Mouse (Mus musculus): ENCODE data around the gene Ffar3.
"Not testable (repeated sequence)": the region's sequence is repeated elsewhere in the genome, so short reads cannot be mapped to it uniquely, and the experiment has no call there.

The Ffar3 gene

GRCm38 (mm10) chr7:30844676-30845297 is 11.2 kb downstream of the Ffar3 start:
- ATAC-seq (ENCODE audit: low TSS enrichment), result no peak

GRCm38 (mm10) chr7:30842092-30842491 is 13.9 kb downstream of the Ffar3 start:
- no peak for ATAC-seq (ENCODE audit: low TSS enrichment)

GRCm38 (mm10) chr7:30841379-30841778 is 14.6 kb downstream of the Ffar3 start:
- no peak for ATAC-seq (ENCODE audit: low TSS enrichment)

GRCm38 (mm10) chr7:30840306-30840705 is 15.7 kb downstream of the Ffar3 start:
- ATAC-seq (ENCODE audit: low TSS enrichment), result no peak

GRCm38 (mm10) chr7:30837277-30837676 is 18.7 kb downstream of the Ffar3 start:
- ATAC-seq (ENCODE audit: low TSS enrichment), result no peak

- not testable (repeated sequence) for ATAC-seq (ENCODE audit: low TSS enrichment)
These were observed 23.3 kb downstream of the Ffar3 start for GRCm38 (mm10) chr7:30832684-30833083.

- no peak for ATAC-seq (ENCODE audit: low TSS enrichment)
These were observed 23.7 kb downstream of the Ffar3 start for GRCm38 (mm10) chr7:30832261-30832660.

- no peak for ATAC-seq (ENCODE audit: low TSS enrichment)
These were observed 26.6 kb downstream of the Ffar3 start for GRCm38 (mm10) chr7:30829428-30829827.

- not testable (repeated sequence) for ATAC-seq (ENCODE audit: low TSS enrichment)
These were observed 27.1 kb downstream of the Ffar3 start for GRCm38 (mm10) chr7:30828871-30829270.

GRCm38 (mm10) chr7:30826660-30827059 is 29.3 kb downstream of the Ffar3 start:
- ATAC-seq (ENCODE audit: low TSS enrichment), result no peak

GRCm38 (mm10) chr7:30824306-30824705 is 31.7 kb downstream of the Ffar3 start:
- no peak for ATAC-seq (ENCODE audit: low TSS enrichment)

GRCm38 (mm10) chr7:30823675-30824074 is 32.3 kb downstream of the Ffar3 start, which contains the start of gene Ffar2:
Gene Ffar2 (minus strand): TSS chr7:30823775.
- ATAC-seq (ENCODE audit: low TSS enrichment), result no peak

GRCm38 (mm10) chr7:30821532-30821931 is 34.4 kb downstream of the Ffar3 start:
- ATAC-seq (ENCODE audit: low TSS enrichment), result no peak

- ATAC-seq (ENCODE audit: low TSS enrichment), result no peak
These were observed 35.0 kb downstream of the Ffar3 start for GRCm38 (mm10) chr7:30820854-30821445.

- no peak for ATAC-seq (ENCODE audit: low TSS enrichment)
These were observed 35.8 kb downstream of the Ffar3 start for GRCm38 (mm10) chr7:30820131-30820530.

GRCm38 (mm10) chr7:30812291-30812807 is 43.6 kb downstream of the Ffar3 start:
- ATAC-seq (ENCODE audit: low TSS enrichment), result no peak

- no peak for ATAC-seq (ENCODE audit: low TSS enrichment)
These were observed 44.2 kb downstream of the Ffar3 start for GRCm38 (mm10) chr7:30811757-30812290.

GRCm38 (mm10) chr7:30810319-30810718 is 45.7 kb downstream of the Ffar3 start:
- no peak for ATAC-seq (ENCODE audit: low TSS enrichment)

- ATAC-seq (ENCODE audit: low TSS enrichment), result no peak
These were observed 50.1 kb downstream of the Ffar3 start for GRCm38 (mm10) chr7:30805924-30806323.

Measured in frontal cortex, adult (tissue).